Mouse (Mus musculus) liver, embryonic 14.5 days (tissue): ENCODE measurements around the gene Pxmp4. TPM values are rescaled to one million over a fixed set of nuclear protein-coding genes. Genes with fewer than 3 reads are reported as not detected.
A peak's percentile ranks its signal among the peaks of the same experiment; 100 is the strongest.

Source experiments
- ATAC-seq: fragments of 200-750 bp; cut with Nextera tagmentation; 2 replicates; pipeline ENCODE4 v1.8.0; 2017; ENCODE audit warnings: moderate number of reproducible peaks, mild to moderate bottlenecking, moderate library complexity; ENCODE audit not compliant: insufficient read depth
- DNase-seq, 3 experiments: peaks; one replicate each; pipeline ENCODE4 v3.0.0-alpha.2; 2012 to 2013; ENCODE audit warnings: low read depth in 3 of 3, low spot score in 3 of 3
- H3K27ac ChIP-seq: fragments of 300-500 bp; sonication (generic); 2 replicates; pipeline ENCODE4 v1.5.1; 2014; ENCODE audit warnings: moderate library complexity, mild to moderate bottlenecking, control low read depth, inconsistent platforms
- H3K27me3 ChIP-seq: fragments of 300-500 bp; sonication (generic); 2 replicates; pipeline ENCODE4 v1.6.1; 2014; ENCODE audit warnings: mild to moderate bottlenecking, low read length, moderate library complexity; ENCODE audit not compliant: control insufficient read depth, insufficient read depth
- H3K36me3 ChIP-seq: fragments of 300-500 bp; sonication (generic); replicated peaks from 2 replicates; pipeline ENCODE4 v1.6.1; 2014; ENCODE audit warnings: low read depth; ENCODE audit not compliant: control insufficient read depth, insufficient read depth
- H3K4me1 ChIP-seq, 2 experiments: fragments of 200-500 bp in 1 of 2; fragments of 300-500 bp in 1 of 2; sonication (generic) in 1 of 2; replicated peaks; 2 replicates each; pipeline ENCODE4 v1.6.1; 2012 to 2014; ENCODE audit warnings: antibody characterized with exemption in 1 of 2, inconsistent platforms in 1 of 2, low read length in 1 of 2; ENCODE audit not compliant: control insufficient read depth in 2 of 2, insufficient read depth in 2 of 2
- H3K4me2 ChIP-seq: fragments of 300-500 bp; sonication (generic); 2 replicates; pipeline ENCODE4 v1.6.1; 2014; ENCODE audit warnings: low read depth, mild to moderate bottlenecking, control low read depth, moderate library complexity
- H3K4me3 ChIP-seq, 2 experiments: fragments of 200-500 bp in 1 of 2; fragments of 300-500 bp in 1 of 2; sonication (generic) in 1 of 2; 2 replicates each; pipeline ENCODE4 v1.5.1; 2012 to 2014; ENCODE audit warnings: low read depth in 2 of 2, low read length in 2 of 2, mild to moderate bottlenecking in 2 of 2, control low read depth in 1 of 2, inconsistent platforms in 1 of 2, moderate library complexity in 1 of 2; ENCODE audit not compliant: insufficient read depth in 1 of 2
- H3K9ac ChIP-seq: fragments of 300-500 bp; sonication (generic); replicated peaks from 2 replicates; pipeline ENCODE4 v1.6.1; 2014; ENCODE audit warnings: mild to moderate bottlenecking, control low read depth, moderate library complexity
- H3K9me3 ChIP-seq: fragments of 300-500 bp; sonication (generic); 2 replicates; pipeline ENCODE4 v1.6.1; 2016; ENCODE audit warnings: low read length, mixed read lengths; ENCODE audit not compliant: control insufficient read depth
- CTCF ChIP-seq: IDR thresholded peaks from 2 replicates; pipeline ENCODE4 v1.5.1; 2016; ENCODE audit warnings: antibody characterized with exemption, low read depth, control low read depth
- EP300 ChIP-seq: IDR thresholded peaks from 2 replicates; pipeline ENCODE4 v1.6.1; 2016; ENCODE audit warnings: antibody characterized with exemption, low read depth
- WGBS: fragments of 180-500 bp; shearing (Covaris S2); extraction: QIAGEN DNeasy Blood & Tissue Kit; methylation state at CpG from one replicate; pipeline ENCODE4 v1.1.7; 2014; ENCODE audit not compliant: insufficient replicate concordance; 5-methylcytosine and 5-hydroxymethylcytosine counted together
- polyA plus RNA-seq, 2 experiments: library from polyadenylated mRNA; depleted of rRNA in 1 of 2; stranded (reverse) in 1 of 2; unstranded in 1 of 2; fragments of >200 nt; fragmentation: Nextera tagmentation in 1 of 2; extraction: Ambion mirVana in 1 of 2; gene quantifications; 2 replicates each; pipeline versions ENCODE4 v1.2.1 to v1.2.3; 2012 to 2014

Pxmp4 gene
- polyA plus RNA-seq, 2 experiments: 18.7 to 30.2 TPM

DNA sequence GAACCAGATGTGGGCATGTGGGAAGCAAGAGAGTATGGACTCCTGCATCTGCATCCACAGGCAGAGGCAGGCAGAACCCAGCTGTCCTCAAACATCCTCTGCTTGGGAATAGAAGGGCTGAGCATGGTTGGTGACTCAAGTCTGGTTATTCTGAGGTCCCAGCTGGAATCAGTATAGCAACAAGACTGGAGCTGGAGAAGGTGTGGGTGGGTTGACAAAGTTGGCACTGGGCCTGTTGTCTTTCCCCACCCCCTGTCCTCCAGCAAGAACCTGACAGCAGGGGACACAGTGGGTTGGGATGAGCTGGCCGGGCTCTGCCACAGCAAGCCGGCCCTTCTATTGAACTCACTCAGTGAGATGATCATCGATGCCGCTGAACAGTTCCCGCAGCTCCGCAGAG, 48.3 kb downstream of the Pxmp4 start:
- Histone ChIP-seq H3K4me2 (no peak overlapping the region), H3K27ac (no peak overlapping the region), H3K4me3 (no peak overlapping the region), H3K9me3 (no peaks in the 10 kb centered on the region), H3K36me3 (no peaks in the 10 kb centered on the region), H3K4me1 (peaks cover 5 to 7% of the 10 kb centered on the region in 2 experiments; a peak in 3 of 4 replicates), H3K27me3 (peaks cover 17% of the 10 kb centered on the region), H3K9ac (no peak overlapping the region)
- ATAC-seq: no peak
- no peak for TF ChIP-seq EP300
- no peak for TF ChIP-seq CTCF
- WGBS: 85% methylated on average over 6 of the region's 6 CpGs
- DNase-seq: no peak

GRCm38 (mm10) chr2:154552424-154552907, 51.0 kb downstream of the Pxmp4 start:
- Histone ChIP-seq H3K9me3 (no peaks in the 10 kb centered on the region), H3K9ac (no peak overlapping the region), H3K27ac (no peak overlapping the region), H3K4me1 (peaks cover 2 to 4% of the 10 kb centered on the region in 2 experiments; a peak in 1 of 4 replicates), H3K4me3 (no peak overlapping the region), H3K27me3 (peaks cover 27% of the 10 kb centered on the region), H3K36me3 (no peaks in the 10 kb centered on the region), H3K4me2 (peak overlapping the region; percentile 52)
- ATAC-seq: peak; percentile 32; the same call in 1 of the 2 replicates
- no peak for TF ChIP-seq EP300
- peak; percentile 81 for TF ChIP-seq CTCF
- 23% methylated on average over 27 of the region's 27 CpGs for WGBS
- no peak for DNase-seq

- peaks cover 2 to 3% of the 10 kb centered on the region in 2 experiments; a peak in 1 of 4 replicates for H3K4me1 ChIP-seq
- no peak for TF ChIP-seq CTCF
- no peak overlapping the region for H3K4me3 ChIP-seq
- peaks cover 27% of the 10 kb centered on the region for H3K27me3 ChIP-seq
- H3K9ac ChIP-seq: no peak overlapping the region
- peak; percentile 19; the same call in 1 of the 2 replicates for ATAC-seq
- whole genome bisulfite sequencing: 40% methylated on average over 21 of the region's 21 CpGs
- no peak for DNase-seq
- H3K27ac ChIP-seq: no peak overlapping the region
- no peaks in the 10 kb centered on the region for H3K9me3 ChIP-seq
- peak overlapping the region; percentile 52 for H3K4me2 ChIP-seq
- no peaks in the 10 kb centered on the region for H3K36me3 ChIP-seq
These were observed 51.6 kb downstream of the Pxmp4 start for GRCm38 (mm10) chr2:154551927-154552326.

DNA sequence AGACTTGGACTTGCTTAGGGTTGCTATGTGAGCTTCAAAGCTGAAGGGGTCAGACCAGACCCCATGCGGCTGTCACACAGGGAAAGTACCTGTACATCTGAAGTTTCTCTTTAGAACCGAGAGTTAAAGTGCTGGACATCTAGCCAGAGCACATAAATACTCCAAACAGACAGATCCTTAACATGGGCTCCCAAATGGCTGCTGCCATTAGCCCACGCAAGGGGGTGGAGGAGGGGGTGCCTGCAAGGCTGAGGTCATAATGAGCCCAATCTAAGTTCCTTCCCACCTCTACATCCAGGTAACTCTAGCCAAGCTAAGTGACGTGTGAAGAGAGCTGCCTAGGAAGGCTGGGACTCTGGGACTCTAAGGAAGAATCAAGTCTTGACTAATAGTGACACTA, 52.0 kb downstream of the Pxmp4 start, which contains the start of gene Actl10:
Gene Actl10 (plus strand): TSS at position 301 of the 400 bp plus-strand sequence.
- H3K36me3 ChIP-seq: no peaks in the 10 kb centered on the region
- no peak for DNase-seq
- 67% methylated on average over 4 of the region's 4 CpGs for whole genome bisulfite sequencing
- no peaks in the 10 kb centered on the region for H3K9me3 ChIP-seq
- peak within 1 kb of the TSS; percentile 52 for H3K4me2 ChIP-seq
- H3K27me3 ChIP-seq: peaks cover 27% of the 10 kb centered on the region
- H3K4me1 ChIP-seq: peaks cover 2 to 3% of the 10 kb centered on the region in 2 experiments; a peak in 1 of 4 replicates
- H3K9ac ChIP-seq: no peak within 1 kb of the TSS
- no peak for TF ChIP-seq EP300
- TF ChIP-seq CTCF: no peak
- no peak within 1 kb of the TSS for H3K27ac ChIP-seq
- no peak within 1 kb of the TSS for H3K4me3 ChIP-seq
- ATAC-seq: no peak

- H3K4me3 ChIP-seq: no peak overlapping the region
- WGBS: 50% methylated on average over 2 of the region's 2 CpGs
- H3K9ac ChIP-seq: no peak overlapping the region
- peaks cover 2 to 3% of the 10 kb centered on the region in 2 experiments; a peak in 1 of 4 replicates for H3K4me1 ChIP-seq
- no peaks in the 10 kb centered on the region for H3K36me3 ChIP-seq
- ATAC-seq (no peak), DNase-seq (no peak)
- H3K27me3 ChIP-seq: peaks cover 27% of the 10 kb centered on the region
- no peaks in the 10 kb centered on the region for H3K9me3 ChIP-seq
- H3K27ac ChIP-seq: no peak overlapping the region
- H3K4me2 ChIP-seq: no peak overlapping the region
- TF ChIP-seq EP300: no peak
These were observed 52.6 kb downstream of the Pxmp4 start for GRCm38 (mm10) chr2:154550937-154551336.
